Mouse (Mus musculus) CH12.LX (cell line): Measurements from ENCODE around the gene Topors. TPM values are rescaled to one million over a fixed set of nuclear protein-coding genes. Genes with fewer than 3 reads are reported as not detected.
A peak's percentile ranks its signal among the peaks of the same experiment; 100 is the strongest.

Experiments used
- DNase-seq: peaks from one replicate; pipeline ENCODE4 v3.0.0-alpha.2; 2013; ENCODE audit errors: extremely low read depth
- H3K27ac ChIP-seq: 2 replicates; pipeline ENCODE4 v1.5.1; 2012; ENCODE audit warnings: low read depth, mild to moderate bottlenecking, control low read depth, moderate library complexity; ENCODE audit not compliant: insufficient read depth
- H3K27me3 ChIP-seq: replicated peaks from 2 replicates; pipeline ENCODE3; 2012; ENCODE audit warnings: inconsistent platforms
- H3K36me3 ChIP-seq, 2 experiments: replicated peaks in 1 of 2; 2 replicates each; pipeline versions ENCODE3 to v1.6.1; 2012; ENCODE audit warnings: inconsistent platforms in 1 of 2, low read length in 1 of 2, mild to moderate bottlenecking in 1 of 2, mixed read lengths in 1 of 2, moderate library complexity in 1 of 2; ENCODE audit not compliant: control insufficient read depth in 1 of 2, insufficient read depth in 1 of 2
- H3K4me1 ChIP-seq, 2 experiments: 2 replicates each; pipeline ENCODE4 v1.6.1; 2012; ENCODE audit warnings: inconsistent platforms in 1 of 2, moderate library complexity in 1 of 2; ENCODE audit not compliant: insufficient read depth in 2 of 2, control insufficient read depth in 1 of 2
- H3K4me2 ChIP-seq: 2 replicates; pipeline ENCODE4 v1.6.1; 2012; ENCODE audit warnings: low read depth, mild to moderate bottlenecking, control low read depth; ENCODE audit not compliant: poor library complexity, insufficient read depth, severe bottlenecking
- H3K4me3 ChIP-seq, 3 experiments: fragments of 150-350 bp in 1 of 3; sonication (generic) in 1 of 3; replicated peaks in 1 of 3; 2 replicates each; pipeline versions ENCODE3 to v1.5.1; 2011 to 2012; ENCODE audit warnings: low read depth in 2 of 3, low read length in 2 of 3, mild to moderate bottlenecking in 2 of 3, moderate library complexity in 2 of 3, control low read depth in 1 of 3, improper control_type of control experiment in 1 of 3, inconsistent platforms in 1 of 3, mixed read lengths in 1 of 3; ENCODE audit not compliant: poor library complexity in 1 of 3
- H3K79me2 ChIP-seq: replicated peaks from 2 replicates; pipeline ENCODE4 v1.6.1; 2012; ENCODE audit warnings: mild to moderate bottlenecking, moderate library complexity; ENCODE audit not compliant: control insufficient read depth, poor library complexity, insufficient read depth, severe bottlenecking; ENCODE audit errors: extremely low read depth
- H3K9ac ChIP-seq: 2 replicates; pipeline ENCODE4 v1.6.1; 2012; ENCODE audit warnings: low read depth, mild to moderate bottlenecking, control low read depth, moderate library complexity; ENCODE audit not compliant: insufficient read depth
- H3K9me3 ChIP-seq: replicated peaks from 2 replicates; pipeline ENCODE3; 2012; ENCODE audit warnings: low read length, inconsistent platforms, mixed read lengths
- BHLHE40 ChIP-seq: IDR thresholded peaks from 2 replicates; pipeline ENCODE4 v1.6.1; 2011; ENCODE audit warnings: mild to moderate bottlenecking, low read depth, low read length, improper control_type of control experiment
- CTCF ChIP-seq, 2 experiments: IDR thresholded peaks in 1 of 2; conservative IDR thresholded peaks in 1 of 2; 2 replicates each; pipeline ENCODE4 v1.5.1; 2011 to 2012; ENCODE audit warnings: low read depth in 2 of 2, low read length in 2 of 2, improper control_type of control experiment in 1 of 2, inconsistent platforms in 1 of 2, mild to moderate bottlenecking in 1 of 2, moderate library complexity in 1 of 2
- E2F4 ChIP-seq: IDR thresholded peaks from 2 replicates; pipeline ENCODE4 v1.6.1; 2011; ENCODE audit warnings: low read depth, low read length, improper control_type of control experiment; ENCODE audit not compliant: insufficient replicate concordance
- ELF1 ChIP-seq: IDR thresholded peaks from 2 replicates; pipeline ENCODE4 v1.6.1; 2014; ENCODE audit warnings: low read depth, mild to moderate bottlenecking, inconsistent platforms, low read length, improper control_type of control experiment
- HCFC1 ChIP-seq: IDR thresholded peaks from 2 replicates; pipeline ENCODE4 v1.6.1; 2012; ENCODE audit warnings: low read depth, mild to moderate bottlenecking, inconsistent platforms, low read length, improper control_type of control experiment
- IRF4 ChIP-seq: IDR thresholded peaks from 2 replicates; pipeline ENCODE4 v1.6.1; 2014; ENCODE audit warnings: low read depth, mild to moderate bottlenecking, inconsistent platforms, low read length, improper control_type of control experiment
- JUN ChIP-seq: IDR thresholded peaks from 2 replicates; pipeline ENCODE4 v1.6.1; 2011; ENCODE audit warnings: low read depth, mild to moderate bottlenecking, low read length, improper control_type of control experiment, moderate library complexity; ENCODE audit not compliant: insufficient read depth
- JUND ChIP-seq: conservative IDR thresholded peaks from 2 replicates; pipeline ENCODE4 v1.6.1; 2011; ENCODE audit warnings: low read depth, low read length, improper control_type of control experiment
- KAT2A ChIP-seq: IDR thresholded peaks from 2 replicates; pipeline ENCODE4 v1.6.1; 2012; ENCODE audit warnings: low read length, improper control_type of control experiment, inconsistent platforms; ENCODE audit not compliant: insufficient replicate concordance
- MAFK ChIP-seq: IDR thresholded peaks from 2 replicates; pipeline ENCODE4 v1.6.1; 2011; ENCODE audit warnings: low read length, improper control_type of control experiment; ENCODE audit not compliant: insufficient replicate concordance
- MAX ChIP-seq: IDR thresholded peaks from 2 replicates; pipeline ENCODE4 v1.6.1; 2011; ENCODE audit warnings: low read length, improper control_type of control experiment
- MAZ ChIP-seq: IDR thresholded peaks from 2 replicates; pipeline ENCODE4 v1.6.1; 2012; ENCODE audit warnings: low read depth, mild to moderate bottlenecking, inconsistent platforms, low read length, improper control_type of control experiment, moderate library complexity
- MEF2A ChIP-seq: IDR thresholded peaks from 2 replicates; pipeline ENCODE4 v1.6.1; 2014; ENCODE audit warnings: low read depth, mild to moderate bottlenecking, inconsistent platforms, low read length, improper control_type of control experiment, borderline replicate concordance
- MXI1 ChIP-seq: IDR thresholded peaks from 2 replicates; pipeline ENCODE4 v1.6.1; 2011; ENCODE audit warnings: mild to moderate bottlenecking, low read depth, low read length, improper control_type of control experiment
- MYC ChIP-seq: IDR thresholded peaks from 2 replicates; pipeline ENCODE4 v1.6.1; 2011; ENCODE audit warnings: low read depth, mild to moderate bottlenecking, improper control_type of control experiment, low read length
- NELFE ChIP-seq: IDR thresholded peaks from 2 replicates; pipeline ENCODE4 v1.6.1; 2011; ENCODE audit warnings: low read depth, low read length, improper control_type of control experiment
- NRF1 ChIP-seq: IDR thresholded peaks from 2 replicates; pipeline ENCODE4 v1.6.1; 2014; ENCODE audit warnings: low read depth, mild to moderate bottlenecking, inconsistent platforms, low read length, improper control_type of control experiment, moderate library complexity
- PAX5 ChIP-seq: IDR thresholded peaks from 2 replicates; pipeline ENCODE4 v1.6.1; 2012; ENCODE audit warnings: low read length, inconsistent platforms, mixed read lengths
- POLR2A ChIP-seq: IDR thresholded peaks from 2 replicates; pipeline ENCODE4 v1.6.1; 2011; ENCODE audit warnings: low read depth, mild to moderate bottlenecking, improper control_type of control experiment, low read length
- POLR2AphosphoS2 ChIP-seq: IDR thresholded peaks from 2 replicates; pipeline ENCODE4 v1.6.1; 2011; ENCODE audit warnings: low read depth, low read length, improper control_type of control experiment
- RAD21 ChIP-seq: IDR thresholded peaks from 2 replicates; pipeline ENCODE4 v1.6.1; 2011; ENCODE audit warnings: low read depth, mild to moderate bottlenecking, low read length, improper control_type of control experiment, moderate library complexity
- SIN3A ChIP-seq: IDR thresholded peaks from 2 replicates; pipeline ENCODE4 v1.6.1; 2012; ENCODE audit warnings: low read length, improper control_type of control experiment, inconsistent platforms
- SMC3 ChIP-seq: IDR thresholded peaks from 2 replicates; pipeline ENCODE4 v1.6.1; 2011; ENCODE audit warnings: low read depth, low read length, improper control_type of control experiment
- TBP ChIP-seq: conservative IDR thresholded peaks from 2 replicates; pipeline ENCODE4 v1.6.1; 2011; ENCODE audit warnings: low read depth, low read length, improper control_type of control experiment
- TCF12 ChIP-seq: IDR thresholded peaks from 2 replicates; pipeline ENCODE4 v1.6.1; 2014; ENCODE audit warnings: low read depth, mild to moderate bottlenecking, inconsistent platforms, low read length, improper control_type of control experiment
- USF1 ChIP-seq: IDR thresholded peaks from 2 replicates; pipeline ENCODE4 v1.6.1; 2014; ENCODE audit warnings: low read depth, mild to moderate bottlenecking, inconsistent platforms, low read length, improper control_type of control experiment
- USF2 ChIP-seq: conservative IDR thresholded peaks from 2 replicates; pipeline ENCODE4 v1.6.1; 2011; ENCODE audit warnings: low read depth, low read length, improper control_type of control experiment
- ZC3H11A ChIP-seq: IDR thresholded peaks from 2 replicates; pipeline ENCODE4 v1.6.1; 2012; ENCODE audit warnings: low read depth, mild to moderate bottlenecking, inconsistent platforms, low read length, improper control_type of control experiment
- ZMIZ1 ChIP-seq: IDR thresholded peaks from 2 replicates; pipeline ENCODE4 v1.6.1; 2012; ENCODE audit warnings: low read depth, mild to moderate bottlenecking, inconsistent platforms, low read length, improper control_type of control experiment
- dilution Hi-C: fragments of 300-500 bp; cut with MboI; formaldehyde crosslinking; loops from 2 replicates; pipeline ENCODE4 v1.14.3; 2020; ENCODE audit warnings: low sequenced_read_pairs; ENCODE audit not compliant: extremely low pct_unique_long_range_greater_than_20kb, extremely low pct_ligation_motif_present
- in situ Hi-C: fragments of 300-500 bp; cut with MboI; formaldehyde crosslinking; loops from 3 replicates; pipeline ENCODE4 v1.14.3; 2019; ENCODE audit warnings: low sequenced_read_pairs, low pct_ligation_motif_present, low pct_unique_long_range_greater_than_20kb, mixed read lengths
- polyA plus RNA-seq: library from polyadenylated mRNA; unstranded; fragments of >175 nt; gene quantifications from 2 replicates; pipeline ENCODE4 v1.2.1, GENCODE M21; 2012; ENCODE audit warnings: low read depth; ENCODE audit not compliant: insufficient read length
- total RNA-seq, 2 experiments: library from RNA; depleted of rRNA; stranded (reverse); fragments of 300-350 nt in 1 of 2; fragments of >200 nt in 1 of 2; gene quantifications; 2 replicates each; pipeline ENCODE4 v1.2.3; 2012 to 2014

The Topors gene
- total and polyA plus RNA-seq, 3 experiments, result 23.1 to 38.9 (median 36.1) TPM

GRCm38 (mm10) chr4:40285582-40285981, 15.9 kb upstream of the Topors start:
- TF ChIP-seq E2F4 (no peak), JUND (no peak), USF1 (no peak), RAD21 (peak; percentile 92), SMC3 (peak; percentile 87), TCF12 (no peak), IRF4 (peak; percentile 30; the same call in 1 of the 2 replicates), POLR2A (no peak), NELFE (peak; percentile 23; the same call in 1 of the 2 replicates), HCFC1 (no peak), CTCF (conservative IDR thresholded peaks at IDR 0.05 in 1 of 2, IDR thresholded peaks at IDR 0.05 in 1 of 2; ENCODE audit: low read depth in 2 of 2, low read length in 2 of 2) (peak; percentile 57 to 90), USF2 (no peak), BHLHE40 (no peak), MAX (no peak), NRF1 (no peak)
- TF ChIP-seq, all 38 proteins: peak for 5
- Histone ChIP-seq H3K9me3 (peaks cover 6% of the 10 kb centered on the region), H3K9ac (no peak overlapping the region), H3K27ac (no peak overlapping the region), H3K4me2 (no peak overlapping the region), H3K79me2 (no peaks in the 10 kb centered on the region), H3K4me3 (no peak overlapping the region), H3K4me1 (peaks cover 3 to 17% of the 10 kb centered on the region in 2 experiments), H3K27me3 (no peaks in the 10 kb centered on the region), H3K36me3 (peaks cover 0 to 2% of the 10 kb centered on the region in 2 experiments)
- in situ Hi-C loops, result loop anchor here (10.0 kb wide), 2 partner anchors 141 to 389 kb away; partner anchors contain the start of gene Aco1
- peak; percentile 77 for DNase-seq
- dilution Hi-C loops, result no loop called here

- dilution Hi-C loops, result no loop called here
- Histone ChIP-seq H3K4me3 (peak within 1 kb of the TSS; percentile 87 to 99 (median 96)), H3K36me3 (peaks cover 12 to 27% of the 10 kb centered on the region in 2 experiments), H3K27ac (peak within 1 kb of the TSS; percentile 69; the same call in 1 of the 2 replicates), H3K79me2 (peaks cover 13% of the 10 kb centered on the region), H3K9me3 (no peaks in the 10 kb centered on the region), H3K27me3 (no peaks in the 10 kb centered on the region), H3K4me1 (peaks cover 4 to 23% of the 10 kb centered on the region in 2 experiments), H3K9ac (peak within 1 kb of the TSS; percentile 95), H3K4me2 (peak within 1 kb of the TSS; percentile 98)
- peak; percentile 95 for DNase-seq
- in situ Hi-C loops, result no loop called here
- TF ChIP-seq MAX (peak; percentile 65; the same call in 1 of the 2 replicates), ZMIZ1 (peak; percentile 88), RAD21 (no peak), MXI1 (peak; percentile 97), JUN (peak; percentile 26; the same call in 1 of the 2 replicates), ZC3H11A (no peak), PAX5 (no peak), JUND (peak; percentile 75), HCFC1 (peak; percentile 86), NELFE (peak; percentile 93), MYC (peak; percentile 75; the same call in 1 of the 2 replicates), POLR2A (peak; percentile 89), CTCF (conservative IDR thresholded peaks at IDR 0.05 in 1 of 2, IDR thresholded peaks at IDR 0.05 in 1 of 2; ENCODE audit: low read depth in 2 of 2, low read length in 2 of 2) (no peak), MAFK (no peak), TCF12 (peak; percentile 89), NRF1 (peak; percentile 97), E2F4 (no peak), ELF1 (peak; percentile 86), TBP (peak; percentile 78; the same call in 1 of the 2 replicates), POLR2AphosphoS2 (peak; percentile 82), MEF2A (0 out of 2 replicates have a peak, but pooled peaks have one; percentile 43), KAT2A (peak; percentile 64; the same call in 1 of the 2 replicates), IRF4 (peak; percentile 69), MAZ (peak; percentile 98), SIN3A (peak; percentile 97)
These were observed 9.7 kb upstream of the Topors start, which contains the start of gene Ndufb6 for GRCm38 (mm10) chr4:40279276-40279900. TSS of gene Ndufb6 (minus strand) at chr4:40279421.
